In the genomic region with DNA sequence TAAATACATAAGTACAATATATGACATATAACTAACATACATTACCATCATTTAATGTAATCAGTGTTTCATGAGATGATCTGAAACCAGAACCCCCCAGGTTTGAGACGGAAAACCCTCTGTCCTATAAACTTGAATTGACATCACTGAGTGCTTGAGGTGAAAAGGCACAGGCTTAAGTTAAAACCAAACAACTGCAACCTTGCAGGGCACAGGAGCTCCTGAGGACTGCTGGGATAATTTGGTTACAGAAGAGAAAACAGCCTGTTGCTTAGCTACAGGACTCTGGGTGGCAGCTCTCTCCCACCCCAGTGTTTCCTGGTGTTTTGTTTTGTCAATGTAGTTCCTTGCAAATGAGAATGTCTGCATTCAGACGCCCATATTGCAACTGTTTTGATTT, we compare ENCODE assay signal across 30 mouse cellular contexts.
DNase-seq lines count a peak whose midpoint lies in the region; ATAC-seq and TF ChIP-seq lines count a peak whose summit lies in the region.
"Had no signal": no experiment of that assay in that cellular context is flagged by ENCODE, and none has a peak within 500 bp of the region (broad histone marks: within the 10 kb centered on the region; RNA-seq: fewer than 3 reads in every experiment).

No protein-coding gene starts in this region.

- peak; percentile 7 for DNase-seq in embryo, embryonic 11 days
- no peak for DNase-seq in embryo, embryonic 9.5 days (ENCODE audit: extremely low spot score)
- DNase-seq in retina, embryonic 14.5 days (ENCODE audit: low spot score): peak; percentile 19
- DNase-seq in retina, postnatal 1 day: no peak
- DNase-seq in frontal cortex, adult 2 months (ENCODE audit: extremely low spot score in 1 of 2, low spot score in 1 of 2): no peak
- DNase-seq: adrenal gland, postnatal 14 days; B cell, adult 2 months; gastrocnemius, postnatal 25 days; heart, adult 11 months; heart, postnatal 36 days; kidney, adult 9 months; kidney, postnatal 10 days; liver, embryonic 13.5 days; lung, adult 18-20 months; lung, postnatal 4 days; right cerebral cortex, postnatal 14 days had no signal

- H3K9ac ChIP-seq in intestine, postnatal 0 days (ENCODE audit: low read depth, low read length): no peak overlapping the region
- H3K9ac ChIP-seq: forebrain, embryonic 13.5 days; hindbrain, embryonic 12.5 days; limb, embryonic 15.5 days; liver, embryonic 13.5 days; midbrain, embryonic 12.5 days; neural tube, embryonic 13.5 days had no signal

- no peak overlapping the region for H3K4me2 ChIP-seq in intestine, postnatal 0 days (replicated peaks; ENCODE audit: low read depth)
- H3K4me2 ChIP-seq: forebrain, embryonic 13.5 days; hindbrain, embryonic 12.5 days; limb, embryonic 15.5 days; liver, embryonic 13.5 days; midbrain, embryonic 12.5 days; neural tube, embryonic 13.5 days had no signal

- H3K27me3 ChIP-seq in intestine, postnatal 0 days (replicated peaks; ENCODE audit: control insufficient read depth, insufficient read depth, low read length): no peaks in the 10 kb centered on the region
- H3K27me3 ChIP-seq: forebrain, embryonic 13.5 days; hindbrain, embryonic 12.5 days; limb, embryonic 15.5 days; liver, embryonic 13.5 days; megakaryocyte, embryonic 14.5 days; midbrain, embryonic 12.5 days; neural tube, embryonic 13.5 days had no signal

- no peak for TF ChIP-seq POLR2A in bone marrow macrophage, adult 2 months (IDR thresholded peaks at IDR 0.05; ENCODE audit: borderline replicate concordance, low read depth, low read length)

- no peak for ATAC-seq in intestine, postnatal 0 days
- ATAC-seq: forebrain, embryonic 13.5 days; hindbrain, postnatal 0 days; intestine, embryonic 16.5 days; lung, postnatal 0 days had no signal

- TF ChIP-seq CTCF in bone marrow macrophage, adult 2 months (IDR thresholded peaks at IDR 0.05; ENCODE audit: low read depth, low read length): no peak
- TF ChIP-seq CTCF in intestine, postnatal 0 days (IDR thresholded peaks at IDR 0.05; ENCODE audit: low read depth): no peak

- H3K4me3 ChIP-seq in bone marrow macrophage, adult 2 months (ENCODE audit: insufficient read depth, low read length): no peak overlapping the region
- no peak overlapping the region for H3K4me3 ChIP-seq in intestine, postnatal 0 days (ENCODE audit: low read depth, low read length)
- H3K4me3 ChIP-seq: forebrain, embryonic 13.5 days; heart, embryonic 10.5 days; hindbrain, embryonic 12.5 days; limb, embryonic 10.5 days; limb, embryonic 15.5 days; liver, embryonic 13.5 days; megakaryocyte, embryonic 14.5 days; midbrain, embryonic 12.5 days; myocyte; neural tube, embryonic 13.5 days had no signal

- 43% methylated on average over 2 of the region's 2 CpGs for WGBS in intestine, postnatal 0 days

- H3K9me3 ChIP-seq in intestine, postnatal 0 days (ENCODE audit: control insufficient read depth): no peaks in the 10 kb centered on the region
- H3K9me3 ChIP-seq: forebrain, embryonic 13.5 days; heart, embryonic 10.5 days; hindbrain, embryonic 12.5 days; limb, embryonic 10.5 days; limb, embryonic 15.5 days; liver, embryonic 13.5 days; midbrain, embryonic 12.5 days; neural tube, embryonic 13.5 days had no signal

- H3K27ac ChIP-seq in bone marrow macrophage, adult 2 months (ENCODE audit: insufficient read depth, low read depth, low read length): peak overlapping the region; percentile 28; the same call in 1 of the 2 replicates
- H3K27ac ChIP-seq in intestine, postnatal 0 days (ENCODE audit: low read depth, low read length): no peak overlapping the region
- H3K27ac ChIP-seq: forebrain, embryonic 13.5 days; heart, embryonic 10.5 days; hindbrain, embryonic 12.5 days; hindbrain, postnatal 0 days; limb, embryonic 10.5 days; limb, embryonic 15.5 days; liver, embryonic 13.5 days; midbrain, embryonic 12.5 days; neural tube, embryonic 13.5 days had no signal

- H3K36me3 ChIP-seq in intestine, postnatal 0 days (ENCODE audit: control insufficient read depth, insufficient read depth): no peaks in the 10 kb centered on the region
- H3K36me3 ChIP-seq: heart, embryonic 10.5 days; hindbrain, embryonic 12.5 days; limb, embryonic 10.5 days; limb, embryonic 15.5 days; liver, embryonic 13.5 days; midbrain, embryonic 12.5 days; neural tube, embryonic 13.5 days had no signal

- peaks cover 5% of the 10 kb centered on the region; the same call in 1 of the 2 replicates for H3K4me1 ChIP-seq in bone marrow macrophage, adult 2 months (ENCODE audit: control insufficient read depth, insufficient read depth, low read length)
- no peaks in the 10 kb centered on the region for H3K4me1 ChIP-seq in intestine, postnatal 0 days (replicated peaks; ENCODE audit: control insufficient read depth, insufficient read depth, low read length)
- H3K4me1 ChIP-seq: heart, embryonic 10.5 days; hindbrain, embryonic 12.5 days; limb, embryonic 10.5 days; limb, embryonic 15.5 days; liver, embryonic 13.5 days; megakaryocyte, embryonic 14.5 days; midbrain, embryonic 12.5 days; neural tube, embryonic 13.5 days had no signal

Comparison
In these comparisons a context has a peak if more than half of its experiments do, and no peak if none do; other contexts are left out.
1. DNase-seq: peak in embryo, embryonic 11 days (single experiment) and retina, embryonic 14.5 days (single experiment); none in embryo, embryonic 9.5 days (single experiment), retina, postnatal 1 day (single experiment) and frontal cortex, adult 2 months (0 of 2).